Mouse (Mus musculus): ENCODE data around the gene Ptpn1.
A peak's percentile ranks its signal among the peaks of the same experiment; 100 is the strongest.

Ptpn1 gene

DNA sequence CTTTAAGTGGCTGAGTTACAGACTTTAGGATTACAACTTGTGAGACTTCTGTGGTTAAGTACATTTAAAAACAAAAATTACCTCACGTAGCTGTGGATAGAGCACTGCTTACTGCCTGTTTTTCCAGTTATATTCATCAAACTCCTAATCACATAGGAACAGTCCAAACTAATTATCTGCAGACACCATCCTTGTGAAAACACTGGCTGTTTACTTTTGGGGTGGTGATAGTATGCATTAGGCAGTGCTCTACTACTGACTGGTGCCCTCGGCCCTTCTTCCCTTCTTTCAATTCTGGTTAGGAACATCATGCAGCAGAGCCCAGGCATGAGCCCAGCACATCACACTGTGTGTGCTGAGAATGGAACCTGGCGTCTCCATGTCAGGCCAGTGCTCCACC is 15.4 kb downstream of the Ptpn1 start:
- DNase-seq (ENCODE audit: low spot score in 2 of 2): no peak

GRCm38 (mm10) chr2:167948047-167948446 is 16.2 kb downstream of the Ptpn1 start:
- DNase-seq (ENCODE audit: low spot score in 2 of 2): no peak

DNA sequence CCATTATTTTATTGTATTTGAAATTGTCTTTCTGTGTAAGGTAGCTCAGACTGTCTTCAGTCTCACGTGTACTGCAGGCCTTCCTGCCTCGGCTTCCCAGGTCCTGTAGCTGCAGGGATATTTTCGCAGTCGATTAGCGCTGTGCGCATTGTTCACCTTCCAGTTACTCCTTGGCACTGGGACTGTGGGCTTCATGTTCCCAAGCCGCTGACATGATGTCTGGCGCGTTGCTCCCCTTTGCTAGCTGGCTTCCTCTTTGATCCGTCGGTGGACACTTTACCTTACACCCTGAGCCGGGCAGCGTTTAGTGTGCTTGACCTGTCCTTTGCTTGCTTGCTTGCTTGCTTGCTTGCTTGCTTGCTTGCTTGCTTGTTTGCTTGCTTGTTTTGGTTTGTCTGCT is 16.7 kb downstream of the Ptpn1 start:
- DNase-seq (ENCODE audit: low spot score in 2 of 2): no peak

GRCm38 (mm10) chr2:167949250-167949649 is 17.4 kb downstream of the Ptpn1 start:
- peak in 1 of 2 experiments; percentile 69 for DNase-seq (ENCODE audit: low spot score in 2 of 2)

- DNase-seq (ENCODE audit: low spot score in 2 of 2): no peak
These were observed 18.0 kb downstream of the Ptpn1 start for GRCm38 (mm10) chr2:167949808-167950207.

DNA sequence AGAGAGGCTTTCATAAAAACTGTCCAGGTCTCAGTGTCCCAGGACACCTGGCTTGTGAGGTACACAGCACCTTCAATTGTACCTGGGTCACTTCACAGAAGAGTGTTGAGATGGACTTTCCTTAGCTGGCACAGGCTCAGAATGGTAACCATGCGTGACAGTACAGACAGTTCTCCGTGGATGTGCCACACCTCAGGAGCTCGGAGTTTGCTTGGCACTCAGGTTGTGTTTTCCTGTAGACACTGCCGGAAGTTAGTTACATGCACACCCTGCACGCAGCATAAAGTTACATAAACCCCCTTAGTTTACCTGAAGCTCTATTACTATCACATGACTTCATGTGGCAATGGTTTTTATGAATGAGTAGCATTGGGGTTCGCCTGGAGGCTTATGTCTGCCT is 18.8 kb downstream of the Ptpn1 start:
- DNase-seq (ENCODE audit: low spot score in 2 of 2): no peak

DNA sequence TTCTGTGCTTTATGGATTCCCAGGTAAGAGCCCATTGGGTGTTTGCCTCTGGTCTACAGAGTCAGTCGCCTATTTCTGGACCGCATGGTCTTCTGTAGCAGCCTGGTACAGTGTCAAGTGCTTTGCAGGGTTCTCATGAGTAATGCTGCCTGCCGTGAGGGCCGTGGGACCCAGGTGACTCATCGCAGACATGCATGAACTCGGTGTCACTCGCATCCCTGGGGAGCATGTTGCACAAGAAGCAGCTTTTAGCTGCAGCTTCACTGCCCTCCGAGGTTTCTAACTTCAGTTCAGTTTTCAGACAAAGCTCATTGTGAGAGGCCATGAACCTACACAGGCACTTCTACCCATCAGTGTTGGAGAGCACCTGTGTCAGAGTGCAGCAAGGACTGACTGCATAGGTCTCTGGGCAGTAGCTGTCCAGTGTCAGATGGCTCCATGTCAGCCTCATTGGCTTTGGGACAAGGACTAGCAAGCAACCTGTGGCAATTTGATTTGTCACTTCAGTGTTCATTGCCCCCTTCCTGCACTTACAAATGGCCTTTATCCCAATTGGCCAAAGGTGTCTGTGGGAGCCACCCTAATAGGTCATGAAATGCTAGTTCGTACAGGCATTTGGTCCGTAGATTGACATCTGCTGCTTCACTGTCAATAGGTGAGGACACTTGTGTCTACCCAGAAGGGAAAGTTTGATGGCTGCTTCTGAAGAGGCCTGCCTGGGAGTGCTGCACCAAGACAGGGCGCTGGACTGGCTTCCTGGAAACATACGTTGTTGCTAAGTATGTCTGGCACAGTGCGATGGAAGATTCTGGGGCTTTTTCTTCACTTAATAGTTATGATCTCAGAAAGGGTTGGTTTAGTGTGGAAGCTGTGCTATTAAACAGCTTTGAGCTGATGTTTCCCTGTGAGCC is 19.7 kb downstream of the Ptpn1 start:
- DNase-seq (ENCODE audit: low spot score in 2 of 2): no peak

DNA sequence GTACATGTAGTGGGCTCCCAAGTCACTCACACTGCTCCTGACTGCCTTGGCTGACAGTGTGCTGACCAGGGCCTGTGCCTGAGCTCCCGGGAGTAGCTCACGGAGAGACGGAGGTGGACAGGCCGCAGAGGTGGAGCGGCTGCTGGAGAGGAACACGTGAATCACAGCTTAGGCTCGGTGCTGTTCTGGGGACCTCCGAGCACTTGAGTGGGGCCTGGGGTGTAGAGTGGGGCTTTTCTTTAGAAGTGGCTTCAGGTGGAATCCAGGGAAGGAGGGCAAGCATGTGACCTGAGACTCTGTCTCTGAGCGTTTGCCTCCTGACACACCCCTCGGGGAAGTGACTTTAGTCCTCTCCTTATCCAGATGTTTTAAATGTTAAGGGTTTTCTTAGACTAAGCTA is 22.0 kb downstream of the Ptpn1 start:
- no peak for DNase-seq (ENCODE audit: low spot score in 2 of 2)

DNA sequence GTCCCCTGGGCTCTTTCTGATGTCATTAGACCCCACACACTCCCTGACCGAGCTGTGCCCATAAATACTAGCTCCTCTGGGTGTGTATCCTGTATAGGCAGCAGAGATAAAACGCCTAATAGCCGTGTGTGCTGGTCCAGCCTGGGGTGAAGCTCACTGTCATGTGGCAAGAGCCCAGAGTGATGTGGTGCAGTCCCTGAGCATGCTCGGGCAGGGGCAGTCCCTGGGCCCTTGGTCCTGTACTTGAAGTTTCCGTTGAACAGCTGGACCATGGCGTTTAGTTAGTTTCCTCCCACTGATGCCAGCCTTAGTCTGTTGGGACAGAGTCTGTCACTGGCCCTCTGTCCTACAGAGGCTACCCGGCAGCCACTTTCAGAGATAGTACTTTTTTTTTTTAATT is 23.1 kb downstream of the Ptpn1 start:
- DNase-seq (ENCODE audit: low spot score in 2 of 2): no peak

GRCm38 (mm10) chr2:167957539-167957938 is 25.7 kb downstream of the Ptpn1 start:
- DNase-seq (ENCODE audit: low spot score in 2 of 2): no peak

DNA sequence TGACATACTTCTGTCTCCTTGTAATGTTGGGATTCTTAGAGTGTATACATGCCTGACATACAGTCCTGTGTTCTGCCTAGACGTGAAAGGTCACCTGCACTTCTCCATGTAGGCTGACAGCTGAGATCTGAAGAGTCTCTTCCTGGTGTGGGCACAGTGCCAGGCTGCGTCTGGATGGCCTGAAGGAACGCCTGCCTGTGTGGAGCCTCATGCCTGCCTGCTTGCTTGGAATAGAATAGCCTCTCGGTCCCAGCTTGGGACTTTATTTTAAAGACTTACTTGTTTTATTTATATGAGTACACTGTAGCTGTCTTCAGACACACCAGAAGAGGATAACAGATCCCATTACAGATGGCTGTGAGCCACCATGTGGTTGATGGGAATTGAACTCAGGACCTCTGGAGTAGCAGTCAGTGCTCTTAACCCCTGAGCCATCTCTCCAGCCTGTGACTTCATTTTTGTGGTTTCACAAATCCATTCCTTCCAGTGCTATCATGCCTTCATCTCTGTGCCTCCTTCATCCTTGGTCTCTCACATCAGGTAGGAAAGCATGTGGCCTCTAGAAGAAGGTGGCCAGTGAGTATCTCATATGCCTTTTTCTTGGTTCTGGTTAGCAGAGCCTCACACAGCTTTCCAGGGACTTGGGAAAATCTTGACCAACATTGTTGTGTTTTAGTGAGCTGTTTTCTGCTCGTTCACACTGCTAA is 26.4 kb downstream of the Ptpn1 start:
- DNase-seq (ENCODE audit: low spot score in 2 of 2): peak; percentile 68 to 73

DNA sequence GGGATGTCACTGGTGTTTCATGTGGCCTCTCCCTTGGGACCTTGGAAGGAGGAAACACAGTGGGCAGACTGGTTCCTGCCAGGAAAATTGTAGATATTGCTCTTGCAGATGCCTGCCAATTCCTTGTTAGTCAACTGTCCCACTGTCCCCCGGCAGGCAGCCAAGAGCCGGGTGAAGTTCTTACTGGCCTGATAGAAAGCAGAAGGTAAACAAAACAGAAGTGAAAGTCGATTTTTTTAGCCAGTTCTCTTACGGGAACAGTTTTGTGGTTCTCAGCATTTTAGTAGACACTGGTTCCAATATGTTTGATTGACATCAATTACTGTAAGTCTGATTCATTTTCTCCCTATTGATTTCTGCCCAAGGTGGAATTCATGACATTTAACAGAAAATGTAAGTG is 27.0 kb downstream of the Ptpn1 start:
- peak; percentile 78 to 82 for DNase-seq (ENCODE audit: low spot score in 2 of 2)

DNA sequence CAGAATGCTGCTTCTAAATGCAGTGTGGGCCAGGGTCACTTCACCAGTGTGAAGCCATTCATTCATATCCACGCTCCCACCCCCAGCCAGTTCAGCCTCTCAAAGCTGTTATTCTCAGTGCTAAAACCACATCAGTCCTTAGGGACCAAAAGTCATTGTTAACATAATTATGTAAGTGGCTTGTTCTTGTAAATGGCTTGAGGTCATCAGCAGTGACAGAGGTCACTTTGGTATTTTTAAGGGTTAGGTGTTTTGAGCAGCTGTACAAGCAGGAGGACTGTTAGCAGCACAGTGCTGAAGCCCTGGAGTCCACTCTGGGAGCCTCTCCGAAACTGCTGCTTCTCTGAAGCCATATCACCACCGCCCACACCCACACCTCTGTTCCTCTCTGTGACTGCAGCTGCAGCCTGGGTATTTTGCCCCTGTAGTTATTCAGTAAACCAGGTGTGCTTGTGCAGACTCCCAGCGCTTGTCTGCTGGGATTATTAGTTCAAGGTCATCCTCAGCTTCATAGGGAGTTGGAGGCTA is 27.6 kb downstream of the Ptpn1 start:
- DNase-seq (ENCODE audit: low spot score in 2 of 2): no peak

DNA sequence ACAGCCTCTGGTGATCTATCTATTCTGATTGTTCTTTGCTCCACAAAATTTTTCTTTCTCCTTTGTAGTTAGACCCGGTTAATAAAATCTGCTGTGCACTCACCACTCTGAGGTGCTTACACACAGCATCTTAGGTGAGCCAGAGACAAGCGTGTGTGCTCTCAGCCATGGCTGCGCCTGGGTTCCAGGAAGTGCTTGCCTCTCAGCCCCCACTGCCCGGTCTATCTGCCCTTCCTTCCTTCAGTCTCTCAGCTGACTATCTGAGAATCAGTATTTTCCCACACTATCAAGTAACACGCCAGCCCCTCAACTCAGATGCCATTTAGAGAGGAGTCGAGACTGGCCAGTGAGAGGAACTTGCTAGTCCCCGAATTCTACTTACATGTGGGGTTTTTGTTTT is 28.1 kb downstream of the Ptpn1 start:
- no peak for DNase-seq (ENCODE audit: low spot score in 2 of 2)

- DNase-seq (ENCODE audit: low spot score in 2 of 2): no peak
These were observed 28.7 kb downstream of the Ptpn1 start for GRCm38 (mm10) chr2:167960584-167960983.

GRCm38 (mm10) chr2:167962347-167962746 is 30.5 kb downstream of the Ptpn1 start:
- no peak for DNase-seq (ENCODE audit: low spot score in 2 of 2)

- DNase-seq (ENCODE audit: low spot score in 2 of 2): peak in 1 of 2 experiments; percentile 55
These were observed 31.3 kb downstream of the Ptpn1 start for GRCm38 (mm10) chr2:167963176-167963575.

DNA sequence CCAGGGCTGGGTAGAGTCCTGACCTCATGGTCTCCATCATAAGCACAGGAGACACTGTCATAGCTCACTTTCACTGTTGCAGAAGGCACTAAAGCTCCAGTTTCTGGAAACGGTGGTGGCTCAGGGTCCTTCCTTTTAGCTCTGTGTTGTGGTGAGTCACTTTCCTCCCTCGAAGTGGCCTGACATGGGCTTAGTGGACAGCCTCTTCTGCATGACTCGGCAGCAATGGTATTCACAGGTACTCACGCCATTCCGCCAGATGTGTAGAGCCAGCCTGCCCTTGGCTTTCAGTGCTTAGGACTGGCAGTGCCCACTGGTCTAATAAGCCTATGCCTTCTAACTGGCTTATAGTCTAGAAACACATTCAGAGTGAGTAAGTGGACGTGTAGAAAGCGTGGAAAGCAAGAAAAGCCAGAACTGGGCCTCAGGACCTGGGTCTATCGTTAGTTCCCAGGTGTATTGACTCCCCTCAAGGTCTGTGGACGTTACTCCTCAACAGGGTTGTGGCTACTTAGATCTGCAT is 32.0 kb downstream of the Ptpn1 start:
- DNase-seq (ENCODE audit: low spot score in 2 of 2): no peak

GRCm38 (mm10) chr2:167964320-167964719 is 32.5 kb downstream of the Ptpn1 start:
- no peak for DNase-seq (ENCODE audit: low spot score in 2 of 2)

GRCm38 (mm10) chr2:167965911-167966310 is 34.1 kb downstream of the Ptpn1 start:
- DNase-seq (ENCODE audit: low spot score in 2 of 2): no peak

DNA sequence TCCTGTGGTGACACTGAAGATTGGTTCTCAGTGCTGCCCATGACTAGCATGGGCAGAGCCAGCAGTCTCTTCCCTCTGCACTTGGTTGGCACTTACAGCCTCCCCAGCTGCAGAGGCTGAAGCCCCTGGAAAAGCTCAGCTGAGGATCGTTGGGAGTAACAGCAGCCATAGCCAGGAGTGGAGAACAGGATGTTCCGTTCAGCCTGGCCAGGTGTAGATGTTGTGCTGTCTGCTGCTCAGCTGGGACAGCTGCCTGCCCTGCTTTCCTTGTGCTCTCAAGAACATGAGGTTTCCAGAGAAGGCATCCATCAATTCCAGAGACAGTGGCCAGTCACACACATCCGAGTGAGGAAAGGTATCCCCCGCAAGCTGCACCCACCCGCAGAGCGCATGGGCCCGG is 36.6 kb downstream of the Ptpn1 start:
- no peak for DNase-seq (ENCODE audit: low spot score in 2 of 2)

DNA sequence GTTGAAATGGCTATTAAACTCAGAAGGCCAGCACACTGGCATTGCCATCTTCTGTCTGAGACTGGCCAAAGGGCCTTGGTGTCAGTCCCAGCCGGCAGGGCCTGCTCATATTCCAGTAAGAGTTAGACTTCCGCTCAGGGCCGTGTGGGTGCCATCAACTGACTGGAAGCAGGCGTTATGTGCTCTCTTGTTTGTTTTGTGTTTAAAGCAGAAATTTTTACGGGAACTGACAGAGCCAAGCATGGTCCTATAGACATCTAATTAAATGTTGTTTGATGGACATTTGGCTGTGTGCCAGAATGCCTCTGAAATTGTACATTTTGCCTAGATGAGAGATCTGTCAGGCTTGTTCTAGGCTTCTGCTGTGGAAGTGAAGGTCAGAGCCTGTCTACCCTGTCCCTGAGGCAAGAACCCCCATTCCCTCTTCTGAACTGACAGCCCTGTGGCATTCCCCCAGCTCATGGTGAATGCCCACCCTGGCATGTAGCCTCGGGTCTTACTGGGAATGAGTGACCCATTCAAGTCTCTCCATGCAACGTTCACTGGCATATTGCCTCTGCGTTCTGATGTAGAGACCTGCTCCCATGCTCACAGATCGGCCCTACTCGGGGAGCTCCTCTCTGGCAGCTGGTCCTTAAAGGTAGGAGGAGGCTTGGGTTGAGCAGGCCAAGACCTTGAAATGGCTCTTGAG is 38.1 kb downstream of the Ptpn1 start:
- no peak for DNase-seq (ENCODE audit: low spot score in 2 of 2)
